Mouse (Mus musculus) frontal cortex, adult (tissue): ENCODE results near the gene E030018B13Rik.

ENCODE experiments used
- ATAC-seq: cut with Nextera tagmentation; 2 replicates; pipeline ENCODE4 v1.9.2; 2017; ENCODE audit warnings: mild to moderate bottlenecking, moderate library complexity, mixed read lengths; ENCODE audit not compliant: low TSS enrichment

The E030018B13Rik gene

GRCm38 (mm10) chr7:63914891-63915290, 1.8 kb upstream of the E030018B13Rik start:
- no peak for ATAC-seq

- no peak for ATAC-seq
Observed at GRCm38 (mm10) chr7:63917693-63918092, 1.0 kb downstream of the E030018B13Rik start.

- ATAC-seq, result no peak
Observed at GRCm38 (mm10) chr7:63918771-63919768, 2.4 kb downstream of the E030018B13Rik start.

GRCm38 (mm10) chr7:63921909-63922562, 5.4 kb downstream of the E030018B13Rik start:
- no peak for ATAC-seq

- ATAC-seq, result no peak
Observed at GRCm38 (mm10) chr7:63922571-63922970, 5.9 kb downstream of the E030018B13Rik start.

GRCm38 (mm10) chr7:63922975-63923374, 6.3 kb downstream of the E030018B13Rik start:
- no peak for ATAC-seq

- ATAC-seq, result no peak
Observed at GRCm38 (mm10) chr7:63924151-63924550, 7.5 kb downstream of the E030018B13Rik start.

- ATAC-seq, result peak; percentile 32
Observed at GRCm38 (mm10) chr7:63924747-63925412, 8.2 kb downstream of the E030018B13Rik start.

- ATAC-seq, result peak; percentile 82
Observed at GRCm38 (mm10) chr7:63925413-63926360, 9.0 kb downstream of the E030018B13Rik start.

GRCm38 (mm10) chr7:63926492-63926891, 9.8 kb downstream of the E030018B13Rik start:
- ATAC-seq, result no peak

GRCm38 (mm10) chr7:63927121-63927520, 10.5 kb downstream of the E030018B13Rik start:
- ATAC-seq, result no peak

GRCm38 (mm10) chr7:63929080-63929479, 12.4 kb downstream of the E030018B13Rik start:
- no peak for ATAC-seq

- no peak for ATAC-seq
Observed at GRCm38 (mm10) chr7:63930132-63930531, 13.5 kb downstream of the E030018B13Rik start.

- no peak for ATAC-seq
Observed at GRCm38 (mm10) chr7:63930766-63931165, 14.1 kb downstream of the E030018B13Rik start.

GRCm38 (mm10) chr7:63932461-63932860, 15.8 kb downstream of the E030018B13Rik start:
- no peak for ATAC-seq

GRCm38 (mm10) chr7:63933905-63934304, 17.2 kb downstream of the E030018B13Rik start:
- no peak for ATAC-seq

- ATAC-seq, result no peak
Observed at GRCm38 (mm10) chr7:63934530-63934929, 17.9 kb downstream of the E030018B13Rik start.

GRCm38 (mm10) chr7:63935809-63936187, 19.1 kb downstream of the E030018B13Rik start:
- ATAC-seq, result no peak

GRCm38 (mm10) chr7:63936188-63936985, 19.7 kb downstream of the E030018B13Rik start:
- peak; percentile 11; the same call in 1 of the 2 replicates for ATAC-seq

- no peak for ATAC-seq
Observed at GRCm38 (mm10) chr7:63936986-63937235, 20.3 kb downstream of the E030018B13Rik start.
